Mouse (Mus musculus): ENCODE measurements around the gene Dido1. TPM values are rescaled to one million over a fixed set of nuclear protein-coding genes. Genes with fewer than 3 reads are reported as not detected.
A peak's percentile ranks its signal among the peaks of the same experiment; 100 is the strongest.

Dido1 gene
- polyA plus RNA-seq, 1 experiment from 2014 or later: 8.7 TPM

DNA sequence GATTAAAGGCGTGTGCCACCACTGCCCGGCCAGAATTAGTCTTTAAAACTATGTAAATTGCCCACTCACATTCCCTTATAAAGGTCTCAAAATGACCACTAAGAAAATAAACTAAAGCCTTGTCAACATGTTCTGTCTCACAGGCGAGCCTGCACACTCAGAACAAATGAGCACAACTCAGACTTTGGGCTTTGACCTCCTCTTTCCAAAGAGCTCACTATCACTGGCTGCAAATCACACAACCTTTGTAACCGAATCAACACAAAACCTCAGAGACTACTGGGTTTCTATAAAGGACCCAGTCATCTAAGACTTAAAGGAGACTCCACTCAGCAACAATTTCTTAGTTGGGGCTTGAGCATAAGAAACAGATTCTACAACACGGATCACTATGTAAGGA is 9.3 kb downstream of the Dido1 start:
- H3K9me3 ChIP-seq (ENCODE audit: low read length): no peaks in the 10 kb centered on the region
- peak overlapping the region; percentile 93 for H3K9ac ChIP-seq (replicated peaks)
- H3K4me3 ChIP-seq (ENCODE audit: low read depth, low read length): peak overlapping the region; percentile 81
- H3K36me3 ChIP-seq (replicated peaks; ENCODE audit: insufficient read depth, low read length): 0 out of 2 replicates have a peak, but pooled peaks cover 3% of the 10 kb centered on the region
- TF ChIP-seq EP300 (IDR thresholded peaks at IDR 0.05; ENCODE audit: low read depth) (no peak), CTCF (IDR thresholded peaks at IDR 0.05; ENCODE audit: low read depth) (no peak)
- H3K27me3 ChIP-seq (ENCODE audit: insufficient read depth, low read length): no peaks in the 10 kb centered on the region
- H3K4me2 ChIP-seq (ENCODE audit: low read depth, low read length): peak overlapping the region; percentile 93
- peak; percentile 44 for ATAC-seq
- H3K4me1 ChIP-seq (ENCODE audit: insufficient read depth): peaks cover 65% of the 10 kb centered on the region
- 40% methylated on average over 5 of the region's 5 CpGs for WGBS (ENCODE audit: insufficient replicate concordance)
- H3K27ac ChIP-seq (ENCODE audit: low read depth): peak overlapping the region; percentile 99
- DNase-seq: no peak

DNA sequence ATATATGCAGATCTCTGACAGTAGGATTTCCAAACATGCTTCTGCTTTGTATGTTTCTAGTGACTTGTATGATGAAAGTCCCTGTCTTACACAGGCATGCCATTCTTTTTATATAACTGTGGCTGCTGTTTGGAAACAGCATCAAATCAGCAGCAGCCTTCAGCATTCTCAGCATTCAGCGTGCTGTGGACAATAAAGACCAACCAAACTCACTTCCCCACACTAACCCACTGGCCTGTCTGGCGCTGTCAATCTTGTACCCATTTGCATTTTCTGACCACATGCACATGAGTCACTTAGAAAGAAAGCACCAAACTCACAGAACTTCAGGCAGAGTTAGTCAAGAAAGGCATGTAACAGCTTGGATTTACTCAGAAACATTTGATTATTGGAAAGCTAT is 14.6 kb downstream of the Dido1 start:
- 36% methylated on average over 2 of the region's 2 CpGs for WGBS (ENCODE audit: insufficient replicate concordance)
- DNase-seq: no peak
- no peak overlapping the region for H3K9ac ChIP-seq (replicated peaks)
- peak; percentile 18; the same call in 1 of the 2 replicates for ATAC-seq
- peaks cover 25% of the 10 kb centered on the region for H3K4me1 ChIP-seq (ENCODE audit: insufficient read depth)
- H3K4me2 ChIP-seq (ENCODE audit: low read depth, low read length): no peak overlapping the region
- H3K27me3 ChIP-seq (ENCODE audit: insufficient read depth, low read length): no peaks in the 10 kb centered on the region
- H3K4me3 ChIP-seq (ENCODE audit: low read depth, low read length): no peak overlapping the region
- H3K27ac ChIP-seq (ENCODE audit: low read depth): no peak overlapping the region
- no peak for TF ChIP-seq EP300 (IDR thresholded peaks at IDR 0.05; ENCODE audit: low read depth)
- no peak for TF ChIP-seq CTCF (IDR thresholded peaks at IDR 0.05; ENCODE audit: low read depth)
- peaks cover 15% of the 10 kb centered on the region for H3K36me3 ChIP-seq (replicated peaks; ENCODE audit: insufficient read depth, low read length)
- no peaks in the 10 kb centered on the region for H3K9me3 ChIP-seq (ENCODE audit: low read length)

DNA sequence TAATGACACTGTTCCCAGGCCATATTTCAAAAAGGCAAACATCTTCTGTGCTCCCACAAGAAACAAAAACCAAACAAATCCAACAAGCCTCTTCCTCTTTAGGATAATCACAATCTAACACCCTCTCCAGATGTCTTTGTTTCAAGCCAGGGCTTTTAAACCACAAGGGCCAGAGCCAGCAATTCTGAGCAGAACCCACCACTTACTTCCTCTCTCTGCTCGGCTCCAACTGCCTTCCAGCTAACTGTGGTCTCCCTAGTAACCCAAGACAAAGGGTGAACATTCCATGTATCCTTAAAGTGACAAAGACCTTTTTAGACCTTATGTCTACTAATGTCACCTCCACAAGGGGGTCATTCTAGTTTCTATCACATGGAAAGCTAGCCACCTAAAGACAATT is 17.2 kb downstream of the Dido1 start:
- DNase-seq (no peak), ATAC-seq (peak; percentile 29; the same call in 1 of the 2 replicates)
- H3K27me3 ChIP-seq (ENCODE audit: insufficient read depth, low read length): no peaks in the 10 kb centered on the region
- no peak overlapping the region for H3K4me2 ChIP-seq (ENCODE audit: low read depth, low read length)
- peak overlapping the region; percentile 30; the same call in 1 of the 2 replicates for H3K27ac ChIP-seq (ENCODE audit: low read depth)
- WGBS (ENCODE audit: insufficient replicate concordance): 5% methylated on average over 1 of the region's 1 CpGs
- TF ChIP-seq CTCF (IDR thresholded peaks at IDR 0.05; ENCODE audit: low read depth) (no peak), EP300 (IDR thresholded peaks at IDR 0.05; ENCODE audit: low read depth) (no peak)
- H3K4me1 ChIP-seq (ENCODE audit: insufficient read depth): peaks cover 12% of the 10 kb centered on the region
- H3K36me3 ChIP-seq (replicated peaks; ENCODE audit: insufficient read depth, low read length): peaks cover 40% of the 10 kb centered on the region
- no peak overlapping the region for H3K4me3 ChIP-seq (ENCODE audit: low read depth, low read length)
- no peak overlapping the region for H3K9ac ChIP-seq (replicated peaks)
- H3K9me3 ChIP-seq (ENCODE audit: low read length): no peaks in the 10 kb centered on the region

DNA sequence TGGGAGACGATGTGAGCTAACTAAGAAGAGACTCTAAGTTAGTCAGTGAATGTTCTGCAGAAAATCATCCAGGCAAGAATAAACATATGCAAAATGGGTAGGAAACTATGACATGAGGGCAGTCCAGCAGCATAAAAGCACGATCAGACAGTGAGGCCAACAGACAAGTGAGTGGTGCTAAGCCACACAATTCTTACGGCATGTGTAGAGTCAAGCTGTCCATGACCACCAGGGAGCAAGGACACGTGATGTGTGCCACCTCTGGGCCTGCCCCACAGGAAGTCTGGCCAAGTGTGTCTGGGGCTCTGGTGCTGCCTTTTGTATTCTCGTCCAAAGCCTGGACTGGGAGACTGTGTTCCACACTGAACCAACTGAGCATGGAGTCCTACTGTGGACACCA is 20.0 kb downstream of the Dido1 start:
- TF ChIP-seq EP300 (IDR thresholded peaks at IDR 0.05; ENCODE audit: low read depth) (no peak), CTCF (IDR thresholded peaks at IDR 0.05; ENCODE audit: low read depth) (no peak)
- no peaks in the 10 kb centered on the region for H3K9me3 ChIP-seq (ENCODE audit: low read length)
- WGBS (ENCODE audit: insufficient replicate concordance): 71% methylated on average over 5 of the region's 5 CpGs
- H3K9ac ChIP-seq (replicated peaks): no peak overlapping the region
- H3K27ac ChIP-seq (ENCODE audit: low read depth): no peak overlapping the region
- no peak for DNase-seq
- no peak overlapping the region for H3K4me3 ChIP-seq (ENCODE audit: low read depth, low read length)
- H3K36me3 ChIP-seq (replicated peaks; ENCODE audit: insufficient read depth, low read length): peaks cover 59% of the 10 kb centered on the region
- H3K4me2 ChIP-seq (ENCODE audit: low read depth, low read length): no peak overlapping the region
- H3K27me3 ChIP-seq (ENCODE audit: insufficient read depth, low read length): no peaks in the 10 kb centered on the region
- no peak for ATAC-seq
- no peaks in the 10 kb centered on the region for H3K4me1 ChIP-seq (ENCODE audit: insufficient read depth)

DNA sequence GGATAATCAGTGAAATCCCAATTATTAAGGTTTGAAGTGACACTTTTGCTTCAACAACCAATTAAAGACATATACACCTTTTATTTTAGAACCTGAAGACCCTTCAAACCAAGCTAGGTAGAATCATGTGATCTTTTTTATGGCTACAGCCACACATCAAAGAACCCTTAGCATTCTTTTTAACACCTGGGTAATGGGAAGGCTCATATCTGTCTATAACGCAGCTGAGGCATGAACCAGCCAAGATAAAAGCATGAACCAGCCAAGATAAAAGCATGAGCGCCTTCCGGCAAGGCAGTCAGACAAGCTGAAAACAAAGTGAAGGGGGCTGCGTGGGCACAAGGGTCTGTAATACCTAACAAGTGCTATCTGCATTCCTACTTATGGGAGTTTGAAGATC is 25.8 kb downstream of the Dido1 start:
- H3K4me1 ChIP-seq (ENCODE audit: insufficient read depth): 0 out of 2 replicates have a peak, but pooled peaks cover 2% of the 10 kb centered on the region
- H3K9me3 ChIP-seq (ENCODE audit: low read length): no peaks in the 10 kb centered on the region
- no peak overlapping the region for H3K4me3 ChIP-seq (ENCODE audit: low read depth, low read length)
- no peak overlapping the region for H3K27ac ChIP-seq (ENCODE audit: low read depth)
- no peak overlapping the region for H3K4me2 ChIP-seq (ENCODE audit: low read depth, low read length)
- no peak for DNase-seq
- no peaks in the 10 kb centered on the region for H3K27me3 ChIP-seq (ENCODE audit: insufficient read depth, low read length)
- H3K36me3 ChIP-seq (replicated peaks; ENCODE audit: insufficient read depth, low read length): peaks cover 87% of the 10 kb centered on the region
- ATAC-seq: 0 out of 2 replicates have a peak, but pooled peaks have one; percentile 33
- WGBS (ENCODE audit: insufficient replicate concordance): 65% methylated on average over 4 of the region's 4 CpGs
- TF ChIP-seq CTCF (IDR thresholded peaks at IDR 0.05; ENCODE audit: low read depth) (no peak), EP300 (IDR thresholded peaks at IDR 0.05; ENCODE audit: low read depth) (no peak; the same call in 1 of the 2 replicates)
- no peak overlapping the region for H3K9ac ChIP-seq (replicated peaks)

DNA sequence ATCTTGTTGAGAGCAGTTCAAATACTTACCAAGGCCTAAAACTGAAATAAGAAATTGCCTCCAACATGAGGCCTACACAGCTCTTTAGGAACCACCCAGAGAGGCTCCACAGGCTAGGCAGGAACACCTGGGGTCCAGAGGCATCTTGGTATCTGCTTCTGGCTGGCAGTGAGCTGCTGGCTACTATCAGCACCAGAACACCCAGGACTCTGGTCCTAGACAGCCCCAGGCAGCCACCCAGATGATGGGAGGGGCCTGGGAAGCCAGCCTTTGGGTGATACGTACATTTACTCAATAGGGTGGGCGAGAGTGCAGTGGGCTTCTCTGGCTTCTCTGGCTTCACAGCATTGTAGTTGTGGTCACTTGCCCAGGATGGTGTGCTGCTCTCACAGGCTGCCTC is 26.3 kb downstream of the Dido1 start:
- no peak overlapping the region for H3K4me3 ChIP-seq (ENCODE audit: low read depth, low read length)
- H3K9ac ChIP-seq (replicated peaks): no peak overlapping the region
- ATAC-seq: peak; percentile 64
- WGBS (ENCODE audit: insufficient replicate concordance): 67% methylated on average over 2 of the region's 2 CpGs
- TF ChIP-seq EP300 (IDR thresholded peaks at IDR 0.05; ENCODE audit: low read depth): no peak
- TF ChIP-seq CTCF (IDR thresholded peaks at IDR 0.05; ENCODE audit: low read depth): no peak
- H3K27me3 ChIP-seq (ENCODE audit: insufficient read depth, low read length): no peaks in the 10 kb centered on the region
- no peak overlapping the region for H3K27ac ChIP-seq (ENCODE audit: low read depth)
- H3K4me2 ChIP-seq (ENCODE audit: low read depth, low read length): no peak overlapping the region
- H3K4me1 ChIP-seq (ENCODE audit: insufficient read depth): 0 out of 2 replicates have a peak, but pooled peaks cover 3% of the 10 kb centered on the region
- DNase-seq: no peak
- peaks cover 82% of the 10 kb centered on the region for H3K36me3 ChIP-seq (replicated peaks; ENCODE audit: insufficient read depth, low read length)
- no peaks in the 10 kb centered on the region for H3K9me3 ChIP-seq (ENCODE audit: low read length)
